Mouse (Mus musculus): ENCODE measurements around the gene Gm1043.

GRCm38 (mm10) chr5:37047206-37047915 is 37.8 kb upstream of the Gm1043 start:
- no peak; the same call in 1 of the 2 replicates for TF ChIP-seq POLR2A (IDR thresholded peaks at IDR 0.05; ENCODE audit: low read depth, low read length)
- no peak for TF ChIP-seq CTCF (IDR thresholded peaks at IDR 0.05; ENCODE audit: extremely low read depth, insufficient read depth, insufficient read length, insufficient replicate concordance)
